Mouse (Mus musculus) forebrain, embryonic 11.5 days (tissue): ENCODE results near the gene Myo5c. TPM values are rescaled to one million over a fixed set of nuclear protein-coding genes. Genes with fewer than 3 reads are reported as not detected.

Experiments
- ATAC-seq: fragments of 200-750 bp; cut with Nextera tagmentation; replicated peaks from 2 replicates; pipeline ENCODE4 v1.8.0; 2017; ENCODE audit warnings: moderate TSS enrichment; ENCODE audit not compliant: low FRiP score
- DNase-seq: peaks from one replicate; pipeline ENCODE4 v3.0.0-alpha.2; 2017; ENCODE audit warnings: low spot score
- H3K27ac ChIP-seq: fragments of 300-500 bp; sonication (generic); 2 replicates; pipeline ENCODE4 v1.5.1; 2014; ENCODE audit warnings: low read depth, low read length
- H3K27me3 ChIP-seq: fragments of 300-500 bp; sonication (generic); 2 replicates; pipeline ENCODE4 v1.6.1; 2014; ENCODE audit warnings: mild to moderate bottlenecking, low read length, mixed read lengths; ENCODE audit not compliant: control insufficient read depth, insufficient read depth
- H3K36me3 ChIP-seq: fragments of 300-500 bp; sonication (generic); 2 replicates; pipeline ENCODE4 v1.6.1; 2014; ENCODE audit warnings: mild to moderate bottlenecking, low read length, moderate library complexity, mixed read lengths; ENCODE audit not compliant: control insufficient read depth, insufficient read depth
- H3K4me1 ChIP-seq: fragments of 300-500 bp; sonication (generic); replicated peaks from 2 replicates; pipeline ENCODE4 v1.6.1; 2014; ENCODE audit warnings: low read length, mixed read lengths; ENCODE audit not compliant: control insufficient read depth, insufficient read depth
- H3K4me2 ChIP-seq: fragments of 300-500 bp; sonication (generic); 2 replicates; pipeline ENCODE4 v1.6.1; 2014; ENCODE audit warnings: low read depth, mild to moderate bottlenecking, low read length, moderate library complexity, mixed read lengths; ENCODE audit not compliant: severe bottlenecking
- H3K4me3 ChIP-seq: fragments of 300-500 bp; sonication (generic); 2 replicates; pipeline ENCODE4 v1.5.1; 2014; ENCODE audit warnings: low read depth, low read length
- H3K9ac ChIP-seq: fragments of 300-500 bp; sonication (generic); 2 replicates; pipeline ENCODE4 v1.6.1; 2014; ENCODE audit warnings: low read length
- H3K9me3 ChIP-seq: fragments of 300-500 bp; sonication (generic); 2 replicates; pipeline ENCODE4 v1.6.1; 2016; ENCODE audit warnings: low read length, mixed read lengths; ENCODE audit not compliant: control insufficient read depth
- WGBS: fragments of 180-500 bp; shearing (Covaris S2); extraction: QIAGEN DNeasy Blood & Tissue Kit; methylation state at CpG from one replicate; pipeline ENCODE4 v1.1.7; 2014; 5-methylcytosine and 5-hydroxymethylcytosine counted together
- polyA plus RNA-seq: library from polyadenylated mRNA; unstranded; fragments of >200 nt; fragmentation: Nextera tagmentation; extraction: Ambion mirVana; gene quantifications from 2 replicates; pipeline ENCODE4 v1.2.1, GENCODE M21; 2014

The Myo5c gene
- polyA plus RNA-seq, 1 experiment from 2014 or later, result 0.72 TPM

GRCm38 (mm10) chr9:75210269-75210668, 21.6 kb upstream of the Myo5c start:
- Histone ChIP-seq H3K4me1 (no peaks in the 10 kb centered on the region), H3K27ac (no peak overlapping the region), H3K4me2 (no peak overlapping the region), H3K27me3 (no peaks in the 10 kb centered on the region), H3K9me3 (no peaks in the 10 kb centered on the region), H3K36me3 (peaks cover 4% of the 10 kb centered on the region), H3K9ac (no peak overlapping the region), H3K4me3 (no peak overlapping the region)
- ATAC-seq (no peak), DNase-seq (no peak)
- 85% methylated on average over 2 of the region's 2 CpGs for WGBS

- ATAC-seq (no peak), DNase-seq (no peak)
- WGBS, result 93% methylated on average over 11 of the region's 11 CpGs
- H3K4me2 ChIP-seq, result no peak overlapping the region
- no peak overlapping the region for H3K4me3 ChIP-seq
- H3K27me3 ChIP-seq, result no peaks in the 10 kb centered on the region
- peaks cover 7% of the 10 kb centered on the region for H3K36me3 ChIP-seq
- no peaks in the 10 kb centered on the region for H3K4me1 ChIP-seq
- no peak overlapping the region for H3K9ac ChIP-seq
- no peak overlapping the region for H3K27ac ChIP-seq
- no peaks in the 10 kb centered on the region for H3K9me3 ChIP-seq
Measured at GRCm38 (mm10) chr9:75214743-75215413, 16.9 kb upstream of the Myo5c start.

GRCm38 (mm10) chr9:75219942-75220341, 11.9 kb upstream of the Myo5c start:
- ATAC-seq (no peak), DNase-seq (no peak)
- Histone ChIP-seq H3K27ac (no peak overlapping the region), H3K4me1 (no peaks in the 10 kb centered on the region), H3K9me3 (no peaks in the 10 kb centered on the region), H3K4me3 (no peak overlapping the region), H3K36me3 (peaks cover 6% of the 10 kb centered on the region), H3K27me3 (no peaks in the 10 kb centered on the region), H3K9ac (no peak overlapping the region), H3K4me2 (no peak overlapping the region)
- WGBS, result 83% methylated on average over 5 of the region's 5 CpGs

- no peaks in the 10 kb centered on the region for H3K9me3 ChIP-seq
- H3K4me3 ChIP-seq, result no peak overlapping the region
- no peak overlapping the region for H3K27ac ChIP-seq
- H3K27me3 ChIP-seq, result no peaks in the 10 kb centered on the region
- no peak overlapping the region for H3K4me2 ChIP-seq
- DNase-seq, result no peak
- H3K9ac ChIP-seq, result no peak overlapping the region
- ATAC-seq, result no peak
- WGBS, result 66% methylated on average over 10 of the region's 10 CpGs
- no peaks in the 10 kb centered on the region for H3K4me1 ChIP-seq
- H3K36me3 ChIP-seq, result no peaks in the 10 kb centered on the region; the same call in 1 of the 2 replicates
Measured at GRCm38 (mm10) chr9:75221420-75222287, 10.2 kb upstream of the Myo5c start.

GRCm38 (mm10) chr9:75232860-75233259, 1.0 kb downstream of the Myo5c start:
- H3K4me3 ChIP-seq, result no peak overlapping the region
- H3K9me3 ChIP-seq, result no peaks in the 10 kb centered on the region
- no peak for ATAC-seq
- no peak for DNase-seq
- H3K36me3 ChIP-seq, result no peaks in the 10 kb centered on the region
- no peak overlapping the region for H3K27ac ChIP-seq
- H3K4me1 ChIP-seq, result 0 out of 2 replicates have a peak, but pooled peaks cover 2% of the 10 kb centered on the region
- no peak overlapping the region for H3K4me2 ChIP-seq
- H3K9ac ChIP-seq, result no peak overlapping the region
- H3K27me3 ChIP-seq, result peaks cover 19% of the 10 kb centered on the region
- WGBS, result 18% methylated on average over 8 of the region's 8 CpGs

- WGBS, result 33% methylated on average over 7 of the region's 7 CpGs
- H3K4me2 ChIP-seq, result no peak overlapping the region
- H3K4me3 ChIP-seq, result no peak overlapping the region
- H3K4me1 ChIP-seq, result 0 out of 2 replicates have a peak, but pooled peaks cover 2% of the 10 kb centered on the region
- H3K27ac ChIP-seq, result no peak overlapping the region
- DNase-seq (no peak), ATAC-seq (no peak)
- H3K9me3 ChIP-seq, result no peaks in the 10 kb centered on the region
- H3K27me3 ChIP-seq, result peaks cover 19% of the 10 kb centered on the region
- H3K9ac ChIP-seq, result no peak overlapping the region
- H3K36me3 ChIP-seq, result no peaks in the 10 kb centered on the region
Measured at GRCm38 (mm10) chr9:75234271-75234741, 2.5 kb downstream of the Myo5c start.

GRCm38 (mm10) chr9:75234983-75235627, 3.3 kb downstream of the Myo5c start:
- Histone ChIP-seq H3K27me3 (peaks cover 19% of the 10 kb centered on the region), H3K36me3 (no peaks in the 10 kb centered on the region), H3K9me3 (no peaks in the 10 kb centered on the region), H3K27ac (no peak overlapping the region), H3K4me1 (0 out of 2 replicates have a peak, but pooled peaks cover 2% of the 10 kb centered on the region), H3K9ac (no peak overlapping the region), H3K4me2 (no peak overlapping the region), H3K4me3 (no peak overlapping the region)
- ATAC-seq (no peak), DNase-seq (no peak)
- 77% methylated on average over 12 of the region's 12 CpGs for WGBS

GRCm38 (mm10) chr9:75235696-75236095, 3.9 kb downstream of the Myo5c start:
- Histone ChIP-seq H3K4me1 (0 out of 2 replicates have a peak, but pooled peaks cover 2% of the 10 kb centered on the region), H3K9me3 (no peaks in the 10 kb centered on the region), H3K36me3 (no peaks in the 10 kb centered on the region), H3K27me3 (peaks cover 19% of the 10 kb centered on the region), H3K27ac (no peak overlapping the region), H3K4me3 (no peak overlapping the region), H3K4me2 (no peak overlapping the region), H3K9ac (no peak overlapping the region)
- 59% methylated on average over 2 of the region's 2 CpGs for WGBS
- DNase-seq (peak; percentile 30), ATAC-seq (no peak)
